Mouse (Mus musculus) testis, adult 2 months (tissue): ENCODE measurements around the gene Shc3.

Source experiments
- CTCF ChIP-seq: fragments of 200-500 bp; IDR thresholded peaks from 2 replicates; pipeline ENCODE4 v1.5.1; 2012; ENCODE audit warnings: low read depth, mild to moderate bottlenecking, inconsistent platforms, low read length, moderate library complexity; ENCODE audit not compliant: control insufficient read depth, insufficient read depth, insufficient replicate concordance
- POLR2A ChIP-seq: fragments of 200-500 bp; IDR thresholded peaks from 2 replicates; pipeline ENCODE4 v1.6.1; 2012; ENCODE audit warnings: low read depth, mild to moderate bottlenecking, inconsistent platforms, low read length, moderate library complexity; ENCODE audit not compliant: control insufficient read depth

- TF ChIP-seq CTCF (no peak), POLR2A (no peak)
These were observed 892 bp upstream of the Shc3 start for GRCm38 (mm10) chr13:51570111-51570510.
